Mouse (Mus musculus) lung, embryonic 14.5 days (tissue): Measurements from ENCODE around the gene Ubash3a. TPM values are rescaled to one million over a fixed set of nuclear protein-coding genes. Genes with fewer than 3 reads are reported as not detected.
"Not testable (repeated sequence)": the region's sequence is repeated elsewhere in the genome, so short reads cannot be mapped to it uniquely, and the experiment has no call there.

Source experiments
- ATAC-seq: fragments of 200-750 bp; cut with Nextera tagmentation; 2 replicates; pipeline ENCODE4 v1.8.0; 2017; ENCODE audit warnings: mild to moderate bottlenecking, moderate TSS enrichment, moderate library complexity; ENCODE audit not compliant: insufficient read depth
- DNase-seq: peaks from one replicate; pipeline ENCODE4 v3.0.0-alpha.2; 2015
- H3K27ac ChIP-seq: fragments of 300-500 bp; sonication (generic); 2 replicates; pipeline ENCODE4 v1.5.1; 2014; ENCODE audit warnings: low read depth, mild to moderate bottlenecking, moderate library complexity
- H3K27me3 ChIP-seq: fragments of 300-500 bp; sonication (generic); 2 replicates; pipeline ENCODE4 v1.6.1; 2014; ENCODE audit warnings: low read length, control low read depth; ENCODE audit not compliant: insufficient read depth
- H3K36me3 ChIP-seq: fragments of 300-500 bp; sonication (generic); 2 replicates; pipeline ENCODE4 v1.6.1; 2014; ENCODE audit warnings: control low read depth; ENCODE audit not compliant: insufficient read depth
- H3K4me1 ChIP-seq: fragments of 300-500 bp; sonication (generic); 2 replicates; pipeline ENCODE4 v1.6.1; 2014; ENCODE audit warnings: antibody characterized with exemption, control low read depth; ENCODE audit not compliant: insufficient read depth
- H3K4me2 ChIP-seq: fragments of 300-500 bp; sonication (generic); 2 replicates; pipeline ENCODE4 v1.6.1; 2014; ENCODE audit warnings: mild to moderate bottlenecking
- H3K4me3 ChIP-seq: fragments of 300-500 bp; sonication (generic); 2 replicates; pipeline ENCODE4 v1.5.1; 2014; ENCODE audit warnings: low read depth, low read length
- H3K9ac ChIP-seq: fragments of 300-500 bp; sonication (generic); 2 replicates; pipeline ENCODE4 v1.6.1; 2014
- H3K9me3 ChIP-seq: fragments of 300-500 bp; sonication (generic); 2 replicates; pipeline ENCODE4 v1.6.1; 2016; ENCODE audit warnings: low read depth, low read length, control low read depth
- CTCF ChIP-seq: IDR thresholded peaks from 2 replicates; pipeline ENCODE4 v1.5.1; 2016; ENCODE audit warnings: antibody characterized with exemption, low read depth
- WGBS: fragments of 180-500 bp; shearing (Covaris S2); extraction: QIAGEN DNeasy Blood & Tissue Kit; methylation state at CpG from one replicate; pipeline ENCODE4 v1.1.7; 2014; 5-methylcytosine and 5-hydroxymethylcytosine counted together
- polyA plus RNA-seq: library from polyadenylated mRNA; unstranded; fragments of >200 nt; fragmentation: Nextera tagmentation; extraction: Ambion mirVana; gene quantifications from 2 replicates; pipeline ENCODE4 v1.2.1, GENCODE M21; 2014

The Ubash3a gene
- polyA plus RNA-seq, 1 experiment from 2014 or later = 0.26 TPM

DNA sequence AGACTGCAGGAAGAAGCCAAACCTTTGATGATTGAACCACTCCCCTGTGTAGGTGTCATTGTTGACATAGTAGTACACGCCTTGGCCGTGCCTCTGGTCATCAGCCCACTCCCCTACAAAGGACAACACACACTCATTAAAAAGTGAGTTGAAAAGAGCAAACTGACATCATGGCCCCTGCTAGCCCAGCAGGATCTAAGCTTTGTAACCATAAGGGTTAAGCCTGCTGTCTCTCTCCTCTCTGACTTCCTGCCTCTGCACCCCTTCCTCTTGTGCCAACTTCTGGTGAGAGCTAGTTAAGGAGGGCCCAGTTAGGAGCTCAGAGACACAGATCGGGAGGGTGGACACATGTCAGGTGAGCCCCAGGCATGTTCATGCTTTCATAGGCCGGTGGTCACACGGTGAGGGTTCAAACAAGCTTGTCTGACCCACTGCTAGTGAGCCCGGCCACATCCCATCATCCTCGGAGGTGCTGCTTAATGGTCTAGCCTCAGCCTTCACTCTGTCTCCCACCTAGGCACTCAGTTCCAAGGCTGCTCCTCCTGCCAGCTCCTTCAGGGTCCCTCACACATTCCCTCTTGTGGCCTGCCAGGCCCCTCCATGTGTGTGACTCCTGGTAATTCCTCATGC, 58.8 kb downstream of the Ubash3a start:
- WGBS = 75% methylated on average over 7 of the region's 7 CpGs
- TF ChIP-seq CTCF = no peak
- H3K4me3 ChIP-seq = no peak overlapping the region
- H3K4me1 ChIP-seq = no peaks in the 10 kb centered on the region
- H3K9ac ChIP-seq = no peak overlapping the region
- H3K9me3 ChIP-seq = no peaks in the 10 kb centered on the region
- no peaks in the 10 kb centered on the region for H3K27me3 ChIP-seq
- DNase-seq = no peak
- no peak overlapping the region for H3K4me2 ChIP-seq
- no peaks in the 10 kb centered on the region for H3K36me3 ChIP-seq
- no peak for ATAC-seq
- H3K27ac ChIP-seq = no peak overlapping the region

- Histone ChIP-seq H3K4me2 (no peak overlapping the region), H3K9me3 (no peaks in the 10 kb centered on the region), H3K27ac (no peak overlapping the region), H3K9ac (no peak overlapping the region), H3K4me1 (no peaks in the 10 kb centered on the region), H3K36me3 (no peaks in the 10 kb centered on the region), H3K27me3 (no peaks in the 10 kb centered on the region), H3K4me3 (no peak overlapping the region)
- DNase-seq (no peak), ATAC-seq (no peak)
- no peak for TF ChIP-seq CTCF
- WGBS = 64% methylated on average over 4 of the region's 4 CpGs
Measured at GRCm38 (mm10) chr17:31267138-31267537, 59.5 kb downstream of the Ubash3a start.

DNA sequence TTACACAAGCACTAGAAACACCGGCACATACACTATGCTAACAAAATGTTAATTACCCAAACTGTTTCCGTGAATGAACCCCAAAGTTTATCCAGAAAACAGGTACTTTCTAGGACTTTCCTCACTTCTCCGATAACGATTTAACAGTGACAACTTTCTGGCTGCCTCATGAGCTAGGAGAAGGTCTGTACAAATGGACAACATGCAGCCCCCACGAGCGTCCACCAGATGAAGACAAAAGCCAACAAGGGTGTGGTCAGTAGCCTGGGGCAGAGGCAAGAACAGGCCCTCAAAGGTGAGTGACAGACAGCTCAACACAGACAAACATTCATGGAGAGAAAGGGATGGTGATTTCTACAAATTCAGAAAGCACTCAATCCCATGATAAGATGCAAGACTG, 59.9 kb downstream of the Ubash3a start:
- TF ChIP-seq CTCF = no peak
- no peak overlapping the region for H3K4me2 ChIP-seq
- no peaks in the 10 kb centered on the region for H3K9me3 ChIP-seq
- H3K9ac ChIP-seq = no peak overlapping the region
- DNase-seq (no peak), ATAC-seq (no peak)
- H3K4me3 ChIP-seq = no peak overlapping the region
- 75% methylated on average over 6 of the region's 6 CpGs for WGBS
- H3K36me3 ChIP-seq = no peaks in the 10 kb centered on the region
- no peak overlapping the region for H3K27ac ChIP-seq
- no peaks in the 10 kb centered on the region for H3K4me1 ChIP-seq
- H3K27me3 ChIP-seq = no peaks in the 10 kb centered on the region

GRCm38 (mm10) chr17:31268016-31268415, 60.3 kb downstream of the Ubash3a start:
- 70% methylated on average over 1 of the region's 1 CpGs for WGBS
- no peaks in the 10 kb centered on the region for H3K36me3 ChIP-seq
- no peak overlapping the region for H3K27ac ChIP-seq
- H3K4me1 ChIP-seq = no peaks in the 10 kb centered on the region
- no peak for TF ChIP-seq CTCF
- no peaks in the 10 kb centered on the region for H3K27me3 ChIP-seq
- DNase-seq (no peak), ATAC-seq (no peak)
- H3K4me3 ChIP-seq = no peak overlapping the region
- H3K9me3 ChIP-seq = no peaks in the 10 kb centered on the region
- no peak overlapping the region for H3K9ac ChIP-seq
- H3K4me2 ChIP-seq = no peak overlapping the region

- Histone ChIP-seq H3K4me3 (no peak overlapping the region), H3K9me3 (no peaks in the 10 kb centered on the region), H3K4me2 (no peak overlapping the region), H3K27me3 (no peaks in the 10 kb centered on the region), H3K27ac (no peak overlapping the region), H3K36me3 (no peaks in the 10 kb centered on the region), H3K9ac (no peak overlapping the region), H3K4me1 (no peaks in the 10 kb centered on the region)
- no peak for TF ChIP-seq CTCF
- ATAC-seq (no peak), DNase-seq (no peak)
- WGBS = 81% methylated on average over 2 of the region's 2 CpGs
Measured at GRCm38 (mm10) chr17:31269761-31270160, 62.1 kb downstream of the Ubash3a start.

DNA sequence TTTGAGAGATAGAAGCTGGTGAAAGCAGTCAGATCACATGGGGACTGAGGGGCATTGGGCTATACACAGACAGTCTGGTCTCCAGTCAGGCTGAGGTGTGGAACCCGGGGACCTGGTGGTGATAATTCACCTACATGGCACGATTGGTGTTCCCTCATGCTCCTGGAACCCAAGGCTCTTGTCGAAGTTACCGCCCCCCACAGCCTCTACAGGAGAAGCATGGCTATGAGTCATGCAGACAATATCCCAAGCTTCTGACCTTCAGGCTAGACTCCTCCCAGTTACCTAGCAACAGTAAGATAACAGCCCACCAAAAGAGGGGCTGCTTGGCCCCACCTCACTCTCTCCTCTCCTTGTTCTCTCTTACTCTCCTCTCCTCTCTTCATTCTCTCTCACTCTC, 62.6 kb downstream of the Ubash3a start:
- TF ChIP-seq CTCF = no peak
- no peak for DNase-seq
- 55% methylated on average over 4 of the region's 4 CpGs for WGBS

GRCm38 (mm10) chr17:31270736-31271135, 63.1 kb downstream of the Ubash3a start:
- 79% methylated on average over 8 of the region's 8 CpGs for WGBS
- not testable (repeated sequence) for H3K36me3 ChIP-seq, ATAC-seq, H3K27me3 ChIP-seq, H3K4me2 ChIP-seq, H3K9ac ChIP-seq, H3K27ac ChIP-seq, H3K9me3 ChIP-seq, H3K4me1 ChIP-seq, H3K4me3 ChIP-seq, DNase-seq

More for the DNA sequence above, 62.6 kb downstream of the Ubash3a start:
- H3K27me3 ChIP-seq = no peaks in the 10 kb centered on the region
- H3K27ac ChIP-seq = no peak overlapping the region
- no peaks in the 10 kb centered on the region for H3K9me3 ChIP-seq
- H3K4me1 ChIP-seq = no peaks in the 10 kb centered on the region
- no peaks in the 10 kb centered on the region for H3K36me3 ChIP-seq
- H3K4me2 ChIP-seq = no peak overlapping the region
- no peak overlapping the region for H3K4me3 ChIP-seq
- no peak overlapping the region for H3K9ac ChIP-seq
- no peak for ATAC-seq
